Mouse (Mus musculus): Measurements from ENCODE around the gene Rhot1.

DNA sequence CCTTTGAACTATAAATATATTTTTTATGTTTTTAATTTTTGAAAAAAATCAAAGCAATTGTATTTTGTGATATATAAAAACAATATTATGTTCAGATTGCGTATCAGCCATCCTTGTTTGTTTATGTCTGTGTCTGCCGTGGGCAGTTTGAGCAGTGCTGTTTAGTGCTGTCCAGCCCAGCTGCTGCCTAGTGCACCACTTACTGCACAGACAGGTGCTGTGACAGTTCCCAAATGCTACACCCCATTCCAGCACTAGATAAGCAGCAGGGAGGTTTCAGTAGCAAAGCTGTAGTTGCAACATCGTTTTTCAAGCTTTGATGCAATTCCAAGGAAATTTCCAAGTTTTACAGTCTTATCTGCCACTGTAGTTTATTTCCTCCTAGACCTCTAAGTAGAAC lies 28.5 kb downstream of the Rhot1 start:
- TF ChIP-seq CTCF (IDR thresholded peaks at IDR 0.05; ENCODE audit: control insufficient read depth, insufficient read depth, insufficient read length) (no peak), USF1 (IDR thresholded peaks at IDR 0.05; ENCODE audit: low read depth) (no peak), MYOD1 (IDR thresholded peaks at IDR 0.05; ENCODE audit: control insufficient read depth, insufficient read length, low read depth) (no peak), CEBPB (IDR thresholded peaks at IDR 0.05; ENCODE audit: low read depth) (no peak), MYOG (IDR thresholded peaks at IDR 0.05; ENCODE audit: control insufficient read depth, extremely low read depth, insufficient read length) (no peak), MAX (IDR thresholded peaks at IDR 0.05) (no peak), FOSL1 (IDR thresholded peaks at IDR 0.05; ENCODE audit: insufficient read depth, low read length, poor library complexity, severe bottlenecking) (no peak)
